Mouse (Mus musculus) lung, postnatal 0 days (tissue): Measurements from ENCODE around the gene Il34. TPM values are rescaled to one million over a fixed set of nuclear protein-coding genes. Genes with fewer than 3 reads are reported as not detected.
A peak's percentile ranks its signal among the peaks of the same experiment; 100 is the strongest.

Experiments
- ATAC-seq: fragments of 200-750 bp; cut with Nextera tagmentation; 2 replicates; pipeline ENCODE4 v1.8.0; 2017; ENCODE audit warnings: moderate library complexity
- DNase-seq: peaks from one replicate; pipeline ENCODE4 v3.0.0-alpha.2; 2016; ENCODE audit warnings: low spot score
- H3K27ac ChIP-seq: fragments of 300-500 bp; sonication (generic); 2 replicates; pipeline ENCODE4 v1.5.1; 2014; ENCODE audit warnings: antibody characterized with exemption, mild to moderate bottlenecking, low read length, mixed read lengths
- H3K27me3 ChIP-seq: fragments of 300-500 bp; sonication (generic); replicated peaks from 2 replicates; pipeline ENCODE4 v1.6.1; 2014; ENCODE audit warnings: low read length, mixed read lengths; ENCODE audit not compliant: insufficient read depth
- H3K36me3 ChIP-seq: fragments of 300-500 bp; sonication (generic); 2 replicates; pipeline ENCODE4 v1.6.1; 2014; ENCODE audit warnings: low read length, mixed read lengths; ENCODE audit not compliant: insufficient read depth
- H3K4me1 ChIP-seq: fragments of 300-500 bp; sonication (generic); 2 replicates; pipeline ENCODE4 v1.6.1; 2014; ENCODE audit warnings: antibody characterized with exemption, low read depth, low read length, mixed read lengths; ENCODE audit not compliant: insufficient read depth
- H3K4me2 ChIP-seq: fragments of 300-500 bp; sonication (generic); replicated peaks from 2 replicates; pipeline ENCODE4 v1.6.1; 2014; ENCODE audit warnings: low read depth, mild to moderate bottlenecking, low read length, moderate library complexity, mixed read lengths
- H3K4me3 ChIP-seq: fragments of 300-500 bp; sonication (generic); 2 replicates; pipeline ENCODE4 v1.5.1; 2014; ENCODE audit warnings: low read depth, low read length
- H3K9ac ChIP-seq: fragments of 300-500 bp; sonication (generic); replicated peaks from 2 replicates; pipeline ENCODE4 v1.6.1; 2014; ENCODE audit warnings: low read depth, mild to moderate bottlenecking
- H3K9me3 ChIP-seq: fragments of 300-500 bp; sonication (generic); 2 replicates; pipeline ENCODE4 v1.6.1; 2016; ENCODE audit warnings: low read length, mixed read lengths
- CTCF ChIP-seq: IDR thresholded peaks from 2 replicates; pipeline ENCODE4 v1.5.1; 2016; ENCODE audit warnings: antibody characterized with exemption, mild to moderate bottlenecking
- EP300 ChIP-seq: IDR thresholded peaks from 2 replicates; pipeline ENCODE4 v1.6.1; 2016; ENCODE audit warnings: antibody characterized with exemption, mild to moderate bottlenecking, control low read depth
- WGBS: fragments of 180-500 bp; shearing (Covaris S2); extraction: QIAGEN DNeasy Blood & Tissue Kit; methylation state at CpG from one replicate; pipeline ENCODE4 v1.1.7; 2014; 5-methylcytosine and 5-hydroxymethylcytosine counted together
- polyA plus RNA-seq: library from polyadenylated mRNA; unstranded; fragments of >200 nt; fragmentation: Nextera tagmentation; extraction: Ambion mirVana; gene quantifications from 2 replicates; pipeline ENCODE4 v1.2.1, GENCODE M21; 2015

The Il34 gene
- polyA plus RNA-seq, 1 experiment from 2014 or later, result 23.3 TPM

DNA sequence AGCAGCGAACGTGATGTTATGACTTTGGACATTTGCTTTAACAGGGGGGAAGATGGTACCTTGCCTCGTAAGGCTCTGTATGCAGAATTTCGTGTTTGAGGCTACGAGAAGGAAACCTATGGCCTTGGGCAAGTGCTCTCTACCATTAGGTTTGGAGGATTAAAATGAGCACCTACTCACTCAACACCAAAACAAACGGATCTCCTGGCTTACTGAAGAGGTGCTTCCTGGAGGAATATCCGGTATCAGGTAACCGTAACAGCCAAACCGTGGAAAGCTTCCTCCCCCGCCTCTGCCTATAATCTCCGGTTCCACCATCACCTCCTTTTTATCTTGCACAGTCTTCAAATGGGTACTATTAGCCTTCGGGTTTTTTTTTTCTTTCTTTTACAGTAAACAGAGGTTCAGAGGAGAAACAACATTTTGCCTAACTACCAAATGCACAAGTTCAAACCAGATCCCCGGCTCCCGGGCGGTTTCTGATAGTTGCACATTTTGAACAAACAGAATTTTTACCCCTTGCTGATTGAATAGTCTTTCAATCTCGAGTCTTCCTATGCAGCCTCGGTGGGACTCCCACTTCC is 40.2 kb upstream of the Il34 start:
- no peaks in the 10 kb centered on the region; the same call in 1 of the 2 replicates for H3K4me1 ChIP-seq
- no peaks in the 10 kb centered on the region for H3K9me3 ChIP-seq
- TF ChIP-seq EP300, result no peak
- H3K4me2 ChIP-seq, result peak overlapping the region; percentile 60
- peaks cover 24% of the 10 kb centered on the region for H3K36me3 ChIP-seq
- 2% methylated on average over 17 of the region's 17 CpGs for WGBS
- peak overlapping the region; percentile 85 for H3K9ac ChIP-seq
- no peaks in the 10 kb centered on the region for H3K27me3 ChIP-seq
- ATAC-seq (no peak), DNase-seq (peak; percentile 33)
- peak overlapping the region; percentile 87 for H3K27ac ChIP-seq
- H3K4me3 ChIP-seq, result peak overlapping the region; percentile 79

DNA sequence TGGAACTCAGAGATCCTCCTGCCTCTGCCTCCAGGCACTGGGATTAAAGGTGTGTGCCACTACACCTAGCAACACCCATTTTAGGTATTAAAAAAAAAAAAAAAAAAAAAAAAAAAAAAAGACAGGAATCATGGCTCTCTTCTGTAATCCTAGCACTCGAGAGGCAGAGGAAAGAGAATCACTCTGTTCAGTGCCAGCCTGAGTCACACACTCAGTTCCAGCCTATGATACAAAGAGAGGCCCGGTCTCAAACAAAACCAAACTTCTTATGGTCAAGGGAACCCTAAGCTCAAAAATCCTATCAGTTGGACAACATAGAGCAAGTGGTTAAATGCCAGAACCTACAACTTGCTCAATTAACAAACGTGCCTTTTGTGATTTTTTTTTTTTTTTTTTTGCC is 39.2 kb upstream of the Il34 start:
- H3K9ac ChIP-seq, result 0 out of 2 replicates have a peak overlapping the region, but pooled peaks have one; percentile 19
- no peak for DNase-seq
- no peaks in the 10 kb centered on the region for H3K9me3 ChIP-seq
- 58% methylated on average over 3 of the region's 3 CpGs for WGBS
- H3K4me3 ChIP-seq, result no peak overlapping the region
- H3K27me3 ChIP-seq, result no peaks in the 10 kb centered on the region
- no peak overlapping the region; the same call in 1 of the 2 replicates for H3K4me2 ChIP-seq
- peaks cover 16% of the 10 kb centered on the region for H3K36me3 ChIP-seq
- H3K4me1 ChIP-seq, result no peaks in the 10 kb centered on the region; the same call in 1 of the 2 replicates
- no peak for ATAC-seq
- no peak for TF ChIP-seq CTCF
- no peak for TF ChIP-seq EP300
- H3K27ac ChIP-seq, result no peak overlapping the region

GRCm38 (mm10) chr8:110843207-110843606 is 37.5 kb upstream of the Il34 start:
- Histone ChIP-seq H3K36me3 (peaks cover 30% of the 10 kb centered on the region), H3K4me1 (no peaks in the 10 kb centered on the region; the same call in 1 of the 2 replicates), H3K4me3 (no peak overlapping the region), H3K27me3 (no peaks in the 10 kb centered on the region), H3K27ac (no peak overlapping the region), H3K4me2 (no peak overlapping the region), H3K9ac (no peak overlapping the region), H3K9me3 (no peaks in the 10 kb centered on the region)
- TF ChIP-seq EP300 (no peak), CTCF (no peak)
- WGBS, result 79% methylated on average over 5 of the region's 5 CpGs
- ATAC-seq (no peak), DNase-seq (no peak)

DNA sequence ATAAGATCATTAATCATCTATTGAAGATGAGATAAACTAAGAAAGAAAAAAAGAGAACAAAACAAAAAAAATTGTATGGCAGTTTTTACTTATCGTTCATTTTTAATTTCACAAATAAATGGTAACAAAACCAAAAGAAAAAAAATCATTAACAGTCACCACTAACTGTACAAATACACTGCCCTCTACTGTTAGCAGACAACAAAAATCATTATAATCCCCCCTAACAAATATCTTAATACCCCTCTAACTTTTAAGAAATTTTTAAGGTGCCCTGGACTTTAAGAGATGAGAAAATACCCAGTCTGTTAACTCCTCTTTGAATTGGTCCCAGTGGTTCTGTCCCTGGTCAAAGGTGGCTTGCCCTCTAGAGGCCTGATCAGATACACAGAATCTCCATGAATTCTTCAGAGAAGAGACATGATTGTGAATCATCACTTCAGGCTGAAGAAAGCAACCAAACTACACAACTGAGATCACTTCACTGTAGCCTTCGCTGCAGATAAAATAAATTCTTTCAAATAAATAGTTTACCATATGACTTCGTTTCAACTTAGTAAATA is 36.4 kb upstream of the Il34 start:
- H3K4me3 ChIP-seq, result no peak overlapping the region
- H3K36me3 ChIP-seq, result peaks cover 32% of the 10 kb centered on the region

DNA sequence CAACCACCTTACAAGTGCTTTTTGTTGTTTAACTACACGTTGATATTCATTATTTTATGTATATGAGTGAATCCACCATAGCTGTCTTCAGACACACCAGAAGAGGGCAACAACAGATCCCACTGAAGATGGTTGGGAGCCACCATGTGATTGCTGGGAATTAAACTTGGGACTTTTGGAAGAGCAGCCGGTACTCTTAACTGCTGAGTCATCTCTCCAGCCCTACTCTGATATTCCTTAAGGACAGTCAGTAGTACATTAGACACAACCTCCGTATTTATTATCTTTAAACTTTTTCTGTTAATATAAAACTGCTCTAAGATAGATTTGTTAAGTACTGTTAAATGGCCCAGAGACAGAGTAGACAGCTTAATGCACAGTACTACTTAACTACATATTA is 26.2 kb upstream of the Il34 start:
- 73% methylated on average over 3 of the region's 3 CpGs for WGBS
- no peak for DNase-seq
- TF ChIP-seq CTCF, result no peak
- TF ChIP-seq EP300, result no peak

More for the DNA sequence above, 36.4 kb upstream of the Il34 start:
- Histone ChIP-seq H3K4me1 (no peaks in the 10 kb centered on the region), H3K9me3 (no peaks in the 10 kb centered on the region), H3K27ac (no peak overlapping the region), H3K9ac (no peak overlapping the region), H3K27me3 (no peaks in the 10 kb centered on the region), H3K4me2 (no peak overlapping the region)
- WGBS, result 78% methylated on average over 3 of the region's 3 CpGs
- DNase-seq, result no peak
- ATAC-seq, result no peak
- TF ChIP-seq CTCF (peak; percentile 29), EP300 (no peak)

GRCm38 (mm10) chr8:110828511-110828910 is 22.8 kb upstream of the Il34 start:
- Histone ChIP-seq H3K4me1 (no peaks in the 10 kb centered on the region), H3K36me3 (peaks cover 50% of the 10 kb centered on the region), H3K9ac (no peak overlapping the region), H3K4me3 (no peak overlapping the region), H3K4me2 (no peak overlapping the region), H3K9me3 (no peaks in the 10 kb centered on the region), H3K27ac (no peak overlapping the region), H3K27me3 (no peaks in the 10 kb centered on the region)
- TF ChIP-seq EP300, result no peak
- no peak for TF ChIP-seq CTCF
- no peak for ATAC-seq
- WGBS, result 66% methylated on average over 3 of the region's 3 CpGs
- DNase-seq, result no peak

More for the DNA sequence above, 26.2 kb upstream of the Il34 start:
- no peak for ATAC-seq
- no peaks in the 10 kb centered on the region for H3K9me3 ChIP-seq
- no peaks in the 10 kb centered on the region for H3K27me3 ChIP-seq
- H3K4me2 ChIP-seq, result no peak overlapping the region
- H3K9ac ChIP-seq, result no peak overlapping the region
- no peaks in the 10 kb centered on the region for H3K4me1 ChIP-seq
- H3K27ac ChIP-seq, result no peak overlapping the region
- peaks cover 62% of the 10 kb centered on the region for H3K36me3 ChIP-seq
- H3K4me3 ChIP-seq, result no peak overlapping the region
